Mouse (Mus musculus) lung, embryonic 15.5 days (tissue): ENCODE measurements around the gene Hsf2bp. TPM values are rescaled to one million over a fixed set of nuclear protein-coding genes. Genes with fewer than 3 reads are reported as not detected.
A peak's percentile ranks its signal among the peaks of the same experiment; 100 is the strongest.

Experiments
- ATAC-seq: fragments of 200-750 bp; cut with Nextera tagmentation; 2 replicates; pipeline ENCODE4 v1.8.0; 2017; ENCODE audit warnings: moderate number of reproducible peaks, borderline replicate concordance; ENCODE audit not compliant: low FRiP score, low TSS enrichment; ENCODE audit errors: extremely low read depth
- H3K27ac ChIP-seq: fragments of 300-500 bp; sonication (generic); 2 replicates; pipeline ENCODE4 v1.5.1; 2015; ENCODE audit warnings: moderate library complexity, mild to moderate bottlenecking, inconsistent platforms
- H3K27me3 ChIP-seq: fragments of 300-500 bp; sonication (generic); 2 replicates; pipeline ENCODE4 v1.6.1; 2015; ENCODE audit warnings: inconsistent platforms
- H3K36me3 ChIP-seq: fragments of 300-500 bp; sonication (generic); 2 replicates; pipeline ENCODE4 v1.6.1; 2015; ENCODE audit warnings: inconsistent platforms
- H3K4me1 ChIP-seq: fragments of 300-500 bp; sonication (generic); 2 replicates; pipeline ENCODE4 v1.6.1; 2015; ENCODE audit warnings: inconsistent platforms
- H3K4me2 ChIP-seq: fragments of 300-500 bp; sonication (generic); 2 replicates; pipeline ENCODE4 v1.6.1; 2015; ENCODE audit warnings: inconsistent platforms, mild to moderate bottlenecking, moderate library complexity
- H3K4me3 ChIP-seq: fragments of 300-500 bp; sonication (generic); 2 replicates; pipeline ENCODE4 v1.5.1; 2015; ENCODE audit warnings: mild to moderate bottlenecking, inconsistent platforms
- H3K9ac ChIP-seq: fragments of 300-500 bp; sonication (generic); 2 replicates; pipeline ENCODE4 v1.6.1; 2015; ENCODE audit warnings: inconsistent platforms
- H3K9me3 ChIP-seq: fragments of 300-500 bp; sonication (generic); 2 replicates; pipeline ENCODE4 v1.6.1; 2016; ENCODE audit warnings: inconsistent platforms
- WGBS: fragments of 180-500 bp; shearing (Covaris S2); methylation state at CpG from one replicate; pipeline ENCODE4 v1.1.7; 2015; 5-methylcytosine and 5-hydroxymethylcytosine counted together
- polyA plus RNA-seq: library from polyadenylated mRNA; unstranded; fragments of >200 nt; fragmentation: Nextera tagmentation; extraction: Ambion mirVana; gene quantifications from 2 replicates; pipeline ENCODE4 v1.2.1, GENCODE M21; 2015

The Hsf2bp gene
- polyA plus RNA-seq, 1 experiment from 2014 or later: 0.55 TPM

- Histone ChIP-seq H3K4me2 (no peak overlapping the region), H3K9ac (no peak overlapping the region), H3K36me3 (no peaks in the 10 kb centered on the region), H3K27me3 (no peaks in the 10 kb centered on the region), H3K4me3 (no peak overlapping the region), H3K4me1 (peaks cover 21% of the 10 kb centered on the region; the same call in 1 of the 2 replicates), H3K27ac (no peak overlapping the region), H3K9me3 (no peaks in the 10 kb centered on the region)
- no peak for ATAC-seq
- WGBS: 27% methylated on average over 3 of the region's 3 CpGs
Observed at GRCm38 (mm10) chr17:32027666-32028065, 8.5 kb downstream of the Hsf2bp start.

GRCm38 (mm10) chr17:32025386-32025785 lies 10.8 kb downstream of the Hsf2bp start:
- Histone ChIP-seq H3K9ac (no peak overlapping the region), H3K4me1 (peaks cover 21% of the 10 kb centered on the region; the same call in 1 of the 2 replicates), H3K4me2 (no peak overlapping the region), H3K9me3 (no peaks in the 10 kb centered on the region), H3K27me3 (no peaks in the 10 kb centered on the region), H3K4me3 (no peak overlapping the region), H3K27ac (0 out of 2 replicates have a peak overlapping the region, but pooled peaks have one; percentile 36), H3K36me3 (no peaks in the 10 kb centered on the region)
- peak; percentile 64; the same call in 1 of the 2 replicates for ATAC-seq
- WGBS: 5% methylated on average over 2 of the region's 2 CpGs

GRCm38 (mm10) chr17:32024671-32025073 lies 11.5 kb downstream of the Hsf2bp start:
- Histone ChIP-seq H3K36me3 (no peaks in the 10 kb centered on the region), H3K27me3 (no peaks in the 10 kb centered on the region), H3K4me3 (no peak overlapping the region), H3K9ac (no peak overlapping the region), H3K9me3 (no peaks in the 10 kb centered on the region), H3K4me1 (peaks cover 21% of the 10 kb centered on the region; the same call in 1 of the 2 replicates), H3K27ac (peak overlapping the region; percentile 36; the same call in 1 of the 2 replicates), H3K4me2 (no peak overlapping the region)
- no peak for ATAC-seq
- 43% methylated on average over 5 of the region's 5 CpGs for WGBS

GRCm38 (mm10) chr17:32023088-32023487 lies 13.1 kb downstream of the Hsf2bp start:
- no peak overlapping the region for H3K27ac ChIP-seq
- no peaks in the 10 kb centered on the region for H3K9me3 ChIP-seq
- no peaks in the 10 kb centered on the region for H3K36me3 ChIP-seq
- no peak overlapping the region for H3K4me2 ChIP-seq
- WGBS: 66% methylated on average over 8 of the region's 8 CpGs
- H3K9ac ChIP-seq: no peak overlapping the region
- peaks cover 21% of the 10 kb centered on the region; the same call in 1 of the 2 replicates for H3K4me1 ChIP-seq
- ATAC-seq: no peak
- H3K27me3 ChIP-seq: no peaks in the 10 kb centered on the region
- H3K4me3 ChIP-seq: no peak overlapping the region

GRCm38 (mm10) chr17:32022551-32022950 lies 13.6 kb downstream of the Hsf2bp start:
- no peak overlapping the region for H3K4me3 ChIP-seq
- no peak overlapping the region for H3K4me2 ChIP-seq
- H3K9ac ChIP-seq: no peak overlapping the region
- peaks cover 21% of the 10 kb centered on the region; the same call in 1 of the 2 replicates for H3K4me1 ChIP-seq
- no peaks in the 10 kb centered on the region for H3K36me3 ChIP-seq
- WGBS: 70% methylated on average over 6 of the region's 6 CpGs
- no peak overlapping the region for H3K27ac ChIP-seq
- no peaks in the 10 kb centered on the region for H3K9me3 ChIP-seq
- ATAC-seq: no peak
- H3K27me3 ChIP-seq: no peaks in the 10 kb centered on the region

- Histone ChIP-seq H3K4me1 (peaks cover 21% of the 10 kb centered on the region; the same call in 1 of the 2 replicates), H3K4me3 (no peak overlapping the region), H3K27ac (no peak overlapping the region), H3K9me3 (no peaks in the 10 kb centered on the region), H3K9ac (no peak overlapping the region), H3K36me3 (no peaks in the 10 kb centered on the region), H3K27me3 (no peaks in the 10 kb centered on the region), H3K4me2 (no peak overlapping the region)
- no peak for ATAC-seq
- WGBS: 85% methylated on average over 3 of the region's 3 CpGs
Observed at GRCm38 (mm10) chr17:32021981-32022380, 14.2 kb downstream of the Hsf2bp start.

GRCm38 (mm10) chr17:32018127-32018894 lies 17.8 kb downstream of the Hsf2bp start:
- Histone ChIP-seq H3K4me1 (peaks cover 10% of the 10 kb centered on the region; the same call in 1 of the 2 replicates), H3K36me3 (no peaks in the 10 kb centered on the region), H3K27ac (no peak overlapping the region), H3K4me2 (no peak overlapping the region), H3K9me3 (no peaks in the 10 kb centered on the region), H3K4me3 (no peak overlapping the region), H3K9ac (no peak overlapping the region), H3K27me3 (no peaks in the 10 kb centered on the region)
- 68% methylated on average over 5 of the region's 5 CpGs for WGBS
- ATAC-seq: no peak

GRCm38 (mm10) chr17:32016481-32016880 lies 19.7 kb downstream of the Hsf2bp start:
- 83% methylated on average over 8 of the region's 8 CpGs for WGBS
- Histone ChIP-seq H3K4me1 (0 out of 2 replicates have a peak, but pooled peaks cover 4% of the 10 kb centered on the region), H3K9ac (no peak overlapping the region), H3K27me3 (no peaks in the 10 kb centered on the region), H3K9me3 (no peaks in the 10 kb centered on the region), H3K27ac (no peak overlapping the region), H3K4me3 (no peak overlapping the region), H3K36me3 (no peaks in the 10 kb centered on the region), H3K4me2 (no peak overlapping the region)
- ATAC-seq: no peak

- no peak overlapping the region for H3K4me3 ChIP-seq
- H3K4me2 ChIP-seq: no peak overlapping the region
- no peaks in the 10 kb centered on the region for H3K36me3 ChIP-seq
- ATAC-seq: no peak
- 0 out of 2 replicates have a peak, but pooled peaks cover 4% of the 10 kb centered on the region for H3K4me1 ChIP-seq
- no peak overlapping the region for H3K27ac ChIP-seq
- no peak overlapping the region for H3K9ac ChIP-seq
- no peaks in the 10 kb centered on the region for H3K9me3 ChIP-seq
- no peaks in the 10 kb centered on the region for H3K27me3 ChIP-seq
Observed at GRCm38 (mm10) chr17:32013659-32014058, 22.5 kb downstream of the Hsf2bp start.

GRCm38 (mm10) chr17:32012254-32012653 lies 23.9 kb downstream of the Hsf2bp start:
- no peak for ATAC-seq
- Histone ChIP-seq H3K9ac (no peak overlapping the region), H3K27me3 (no peaks in the 10 kb centered on the region), H3K36me3 (no peaks in the 10 kb centered on the region), H3K4me1 (0 out of 2 replicates have a peak, but pooled peaks cover 9% of the 10 kb centered on the region), H3K4me2 (no peak overlapping the region), H3K27ac (no peak overlapping the region), H3K9me3 (no peaks in the 10 kb centered on the region), H3K4me3 (no peak overlapping the region)
- 38% methylated on average over 3 of the region's 3 CpGs for WGBS

GRCm38 (mm10) chr17:32011694-32012093 lies 24.5 kb downstream of the Hsf2bp start:
- H3K9ac ChIP-seq: no peak overlapping the region
- no peaks in the 10 kb centered on the region for H3K36me3 ChIP-seq
- no peaks in the 10 kb centered on the region for H3K9me3 ChIP-seq
- no peaks in the 10 kb centered on the region for H3K27me3 ChIP-seq
- no peak overlapping the region for H3K4me3 ChIP-seq
- no peak overlapping the region for H3K4me2 ChIP-seq
- no peak overlapping the region for H3K27ac ChIP-seq
- ATAC-seq: no peak
- WGBS: 72% methylated on average over 6 of the region's 6 CpGs
- 0 out of 2 replicates have a peak, but pooled peaks cover 15% of the 10 kb centered on the region for H3K4me1 ChIP-seq

- Histone ChIP-seq H3K36me3 (no peaks in the 10 kb centered on the region), H3K4me2 (no peak overlapping the region), H3K9ac (no peak overlapping the region), H3K27me3 (no peaks in the 10 kb centered on the region), H3K4me3 (no peak overlapping the region), H3K9me3 (no peaks in the 10 kb centered on the region), H3K27ac (no peak overlapping the region), H3K4me1 (0 out of 2 replicates have a peak, but pooled peaks cover 14% of the 10 kb centered on the region)
- 47% methylated on average over 5 of the region's 5 CpGs for WGBS
- ATAC-seq: peak; percentile 59
Observed at GRCm38 (mm10) chr17:32006800-32007199, 29.3 kb downstream of the Hsf2bp start.
